Mouse (Mus musculus) embryonic fibroblast, embryonic 13.5 days (primary cell): ENCODE measurements around the gene Limk2. TPM values are rescaled to one million over a fixed set of nuclear protein-coding genes. Genes with fewer than 3 reads are reported as not detected.

Experiments
- H3K27ac ChIP-seq: 2 replicates; pipeline ENCODE4 v1.5.1; 2012; ENCODE audit warnings: low read length, control low read depth, inconsistent platforms; ENCODE audit not compliant: insufficient read depth
- H3K4me1 ChIP-seq: 2 replicates; pipeline ENCODE4 v1.6.1; 2011; ENCODE audit warnings: low read length; ENCODE audit not compliant: control insufficient read depth, insufficient read depth
- H3K4me3 ChIP-seq: 2 replicates; pipeline ENCODE4 v1.5.1; 2011; ENCODE audit warnings: mild to moderate bottlenecking, control low read depth, low read length; ENCODE audit not compliant: insufficient read depth
- CTCF ChIP-seq: IDR thresholded peaks from 2 replicates; pipeline ENCODE4 v1.5.1; 2011; ENCODE audit warnings: mild to moderate bottlenecking, control low read depth, low read length, moderate library complexity, borderline replicate concordance; ENCODE audit not compliant: insufficient read depth
- POLR2A ChIP-seq: IDR thresholded peaks from 2 replicates; pipeline ENCODE4 v1.6.1; 2011; ENCODE audit warnings: low read depth, mild to moderate bottlenecking, control low read depth, low read length, moderate library complexity
- polyA plus RNA-seq: library from polyadenylated mRNA; stranded (reverse); fragments of >200 nt; gene quantifications from 2 replicates; pipeline ENCODE4 v1.2.4, GENCODE M21; 2011; ENCODE audit warnings: low read depth; ENCODE audit not compliant: missing spikeins, insufficient read length

Gene Limk2
- polyA plus RNA-seq, 1 experiment, result 58.3 TPM

DNA sequence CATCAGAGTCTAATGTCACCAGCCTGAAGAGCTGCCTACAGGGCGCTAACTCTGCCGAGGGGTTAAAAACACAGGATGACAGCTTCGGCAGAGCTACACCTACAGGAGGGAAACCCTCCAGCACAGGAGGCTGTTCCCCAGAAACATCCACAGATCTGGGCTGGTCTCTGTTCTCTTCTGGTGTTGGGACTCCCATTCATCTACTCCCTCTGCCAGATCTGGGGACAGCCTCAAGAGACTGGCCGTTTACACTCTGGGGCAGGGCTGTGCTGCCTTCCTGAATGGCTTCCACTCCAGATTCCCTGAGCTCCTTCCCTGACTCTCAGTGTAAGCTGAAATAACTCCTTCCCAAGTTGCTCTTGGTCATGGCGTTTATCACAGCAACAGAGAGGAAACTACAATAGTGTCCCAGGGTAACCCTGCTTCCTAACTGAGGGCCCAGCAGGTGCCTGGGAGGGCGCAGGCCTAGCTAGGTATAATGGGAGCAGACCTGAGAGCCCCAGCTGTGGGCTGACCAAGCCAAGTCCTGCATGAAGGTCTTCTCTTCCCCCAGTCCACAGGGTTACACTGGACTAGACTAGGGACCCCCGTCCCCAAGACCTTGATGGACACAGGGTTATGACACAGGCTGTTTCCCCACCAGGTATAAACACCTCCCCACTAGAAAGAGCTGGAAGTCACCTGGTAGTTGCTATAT, 37.2 kb downstream of the Limk2 start:
- peaks cover 17% of the 10 kb centered on the region for H3K4me1 ChIP-seq
- peak overlapping the region; percentile 25 for H3K27ac ChIP-seq
- peak overlapping the region; percentile 33 for H3K4me3 ChIP-seq
- TF ChIP-seq POLR2A (no peak), CTCF (no peak)

DNA sequence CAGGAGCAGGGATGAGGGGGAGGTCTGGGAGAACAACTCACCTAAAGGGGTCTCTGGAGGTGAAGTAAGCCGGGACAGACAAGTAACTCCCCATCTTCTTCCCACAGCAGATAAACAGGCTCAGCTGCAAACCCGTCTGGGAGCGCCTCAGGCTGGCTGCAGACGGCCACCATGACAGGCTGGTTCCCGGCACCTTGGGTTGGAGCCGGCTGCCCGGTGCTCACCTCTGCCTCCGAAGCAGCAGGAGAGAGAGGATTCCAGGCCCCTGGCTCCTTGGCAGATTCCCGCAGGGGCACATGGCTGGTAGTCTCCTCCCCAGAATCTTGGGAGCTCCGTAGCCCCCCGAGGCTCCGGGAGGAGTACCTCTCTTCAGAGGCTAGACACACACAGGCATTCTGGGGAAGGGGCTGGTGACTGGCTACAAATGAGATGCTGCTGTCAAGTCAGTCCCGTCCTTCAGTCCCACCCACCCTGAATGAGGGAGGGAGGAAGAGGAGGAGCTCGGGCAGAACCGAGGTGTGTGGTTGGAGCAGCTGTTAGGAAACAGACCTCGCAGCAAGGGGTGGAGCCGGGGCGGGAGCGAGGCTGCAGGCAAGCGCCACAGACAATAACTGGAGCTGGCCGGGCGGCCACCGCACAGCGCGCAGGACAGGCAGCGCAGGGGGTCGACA, 37.9 kb downstream of the Limk2 start:
- TF ChIP-seq POLR2A (peak; percentile 91), CTCF (no peak)

DNA sequence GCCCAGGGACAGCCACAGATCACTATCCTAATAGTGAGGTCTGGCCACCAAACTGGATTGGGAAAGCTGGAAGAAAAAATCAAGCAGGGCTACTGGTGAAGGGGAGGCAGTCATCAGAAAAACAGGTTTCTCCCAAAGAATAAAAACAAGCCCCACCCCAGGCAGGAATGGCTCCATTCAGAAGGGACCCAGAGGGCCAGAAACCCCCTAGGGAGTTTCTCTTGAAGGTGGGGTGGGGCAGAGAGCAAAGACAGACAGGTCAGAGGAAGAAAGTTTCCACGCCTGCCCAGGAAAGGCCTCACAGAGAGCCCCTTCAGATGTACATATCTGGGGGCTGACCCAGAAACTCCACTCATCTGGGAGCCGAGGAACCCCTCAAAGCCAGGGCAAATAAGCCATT, 38.8 kb downstream of the Limk2 start:
- TF ChIP-seq CTCF (no peak), POLR2A (no peak)
- Histone ChIP-seq H3K27ac (peak overlapping the region; percentile 0; the same call in 1 of the 2 replicates), H3K4me1 (peaks cover 9% of the 10 kb centered on the region), H3K4me3 (peak overlapping the region; percentile 66)

More for the DNA sequence above, 37.9 kb downstream of the Limk2 start:
- Histone ChIP-seq H3K27ac (peak overlapping the region; percentile 25; the same call in 1 of the 2 replicates), H3K4me3 (peak overlapping the region; percentile 66), H3K4me1 (peaks cover 16% of the 10 kb centered on the region)

DNA sequence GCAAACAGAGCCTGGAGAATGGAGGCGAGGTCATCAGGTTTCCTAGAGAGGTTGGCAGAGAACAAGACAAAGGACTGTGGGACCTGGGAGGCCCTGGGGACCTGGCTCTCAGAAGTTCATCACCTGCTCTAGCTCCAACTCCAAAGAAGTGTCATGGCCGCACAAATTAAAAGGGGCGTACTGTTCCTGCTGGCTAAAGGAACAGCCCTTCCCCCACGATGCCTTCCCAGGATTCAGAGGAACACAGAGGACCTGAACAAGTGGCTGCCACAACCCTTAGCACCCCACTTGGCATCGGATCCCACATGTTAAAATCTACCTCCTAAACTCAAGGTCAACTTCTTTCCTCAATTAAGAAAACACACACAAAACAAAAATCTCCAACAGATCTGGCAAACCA, 39.5 kb downstream of the Limk2 start:
- H3K27ac ChIP-seq, result no peak overlapping the region
- peaks cover 8% of the 10 kb centered on the region for H3K4me1 ChIP-seq
- peak overlapping the region; percentile 66; the same call in 1 of the 2 replicates for H3K4me3 ChIP-seq
- TF ChIP-seq CTCF (no peak), POLR2A (no peak)

DNA sequence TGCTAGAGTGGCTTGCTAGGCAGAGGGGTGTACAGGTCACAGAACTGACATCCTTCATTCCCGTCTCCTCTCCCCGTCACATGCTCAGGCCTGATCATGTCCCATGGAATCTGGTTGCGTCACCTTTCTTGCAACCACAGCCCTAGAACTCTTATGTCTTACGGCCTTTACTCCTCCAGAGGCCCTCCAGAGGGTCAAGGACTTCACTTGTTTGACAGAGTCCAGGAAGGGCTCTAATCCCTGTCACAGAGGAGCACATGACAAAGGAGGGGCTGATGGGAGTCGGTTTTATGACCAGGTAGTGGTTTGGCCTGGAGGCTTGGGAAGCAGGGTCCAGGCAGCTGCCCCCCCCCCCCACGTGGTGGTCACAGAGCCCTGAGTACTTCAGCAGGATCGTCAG, 40.0 kb downstream of the Limk2 start:
- Histone ChIP-seq H3K4me3 (0 out of 2 replicates have a peak overlapping the region, but pooled peaks have one; percentile 3), H3K27ac (no peak overlapping the region), H3K4me1 (peaks cover 8% of the 10 kb centered on the region)
- TF ChIP-seq POLR2A, result no peak

DNA sequence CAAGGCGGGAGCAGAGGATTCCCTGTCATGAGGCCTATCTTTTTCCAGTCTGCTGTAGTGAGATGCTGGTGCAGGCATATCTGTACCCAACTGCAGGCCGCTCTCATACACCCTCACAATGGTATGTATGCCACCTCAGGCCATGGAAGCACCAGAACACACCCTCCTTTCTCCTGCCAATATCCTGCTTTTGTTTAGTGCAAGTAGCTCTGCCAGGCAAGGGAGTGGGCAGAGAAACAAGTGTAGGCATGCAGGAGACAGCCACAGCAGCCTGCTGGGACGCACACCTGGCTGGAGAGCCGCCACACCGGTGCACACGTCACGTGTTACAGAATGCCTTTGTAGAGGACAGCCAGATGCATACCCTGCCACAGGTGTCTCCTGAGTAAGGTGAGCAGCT, 42.6 kb downstream of the Limk2 start:
- no peak overlapping the region for H3K27ac ChIP-seq
- no peak for TF ChIP-seq POLR2A
- H3K4me3 ChIP-seq, result no peak overlapping the region
- H3K4me1 ChIP-seq, result no peaks in the 10 kb centered on the region; the same call in 1 of the 2 replicates

DNA sequence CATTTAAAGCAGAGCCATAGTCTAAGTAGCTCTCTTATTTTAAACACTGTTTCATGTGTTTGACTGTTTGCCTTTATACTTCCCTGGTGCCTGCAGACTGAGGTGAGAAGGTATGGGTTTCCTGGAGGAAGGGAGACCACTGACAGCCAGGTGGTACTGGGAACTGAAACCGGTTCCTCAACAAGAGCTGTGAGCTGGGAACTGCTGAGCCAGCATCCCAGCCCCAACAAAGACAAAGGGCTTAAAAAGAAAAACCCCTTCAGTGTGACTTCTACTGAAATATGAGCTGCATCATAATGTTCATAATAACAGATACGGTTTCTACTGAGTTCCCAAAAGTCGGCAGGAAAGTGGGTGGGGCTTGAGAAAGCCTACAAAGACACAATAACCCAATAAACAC, 46.1 kb downstream of the Limk2 start:
- no peak overlapping the region for H3K4me3 ChIP-seq
- no peaks in the 10 kb centered on the region for H3K4me1 ChIP-seq
- no peak overlapping the region for H3K27ac ChIP-seq
- TF ChIP-seq POLR2A (no peak), CTCF (no peak)

DNA sequence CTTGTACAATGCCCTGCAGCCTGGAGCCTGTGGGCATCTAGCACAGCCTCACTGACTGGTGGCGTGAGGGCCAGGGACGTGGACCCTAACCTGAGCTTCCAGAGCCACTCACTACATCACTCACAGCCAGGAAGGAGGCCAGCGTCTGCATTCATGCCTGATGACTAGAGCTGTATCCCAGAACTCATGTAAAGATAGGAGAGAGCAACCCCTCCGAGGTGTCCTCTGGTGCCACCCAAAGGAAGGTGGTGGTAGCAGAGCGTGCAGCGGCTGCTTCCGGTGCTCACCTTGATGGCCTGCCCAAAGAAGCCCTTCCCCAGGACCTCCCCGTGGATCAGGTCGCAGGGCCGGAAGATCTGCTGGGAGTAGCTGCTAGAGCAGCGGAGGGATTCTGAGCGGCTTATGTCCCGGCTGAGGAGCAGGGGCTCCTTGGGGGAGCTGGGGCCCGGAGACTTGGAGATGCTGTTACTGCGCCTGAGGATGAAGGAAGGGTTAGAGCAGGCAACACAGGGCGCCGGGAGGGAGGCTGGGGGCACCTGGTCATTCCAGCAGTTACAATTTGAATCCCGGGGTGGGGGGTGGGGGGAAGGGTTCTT, 55.9 kb downstream of the Limk2 start:
- Histone ChIP-seq H3K27ac (no peak overlapping the region), H3K4me3 (no peak overlapping the region), H3K4me1 (peaks cover 14% of the 10 kb centered on the region)
- TF ChIP-seq POLR2A, result no peak
- peak; percentile 33; the same call in 1 of the 2 replicates for TF ChIP-seq CTCF

DNA sequence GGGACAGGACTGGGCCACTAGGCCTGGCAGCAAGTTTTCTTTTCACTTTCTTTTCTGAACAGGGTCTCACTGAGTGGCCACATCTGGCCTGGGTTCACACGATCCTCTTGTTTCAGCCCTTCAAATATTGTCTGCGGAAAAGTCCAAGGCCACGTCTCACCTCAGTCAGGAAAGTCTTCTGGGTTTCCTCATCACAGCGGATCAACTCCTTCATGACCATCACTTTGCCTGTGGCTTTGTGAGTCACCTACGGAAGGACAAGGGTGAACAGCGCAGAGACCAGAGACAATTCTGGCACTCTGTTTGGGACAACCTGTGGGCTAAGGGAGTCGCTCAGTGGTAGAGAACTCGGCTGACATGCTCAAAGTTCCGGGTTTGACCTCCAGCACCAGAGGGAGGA, 56.9 kb downstream of the Limk2 start:
- Histone ChIP-seq H3K4me3 (no peak overlapping the region), H3K27ac (no peak overlapping the region), H3K4me1 (peaks cover 14% of the 10 kb centered on the region)
- TF ChIP-seq CTCF (no peak), POLR2A (no peak)

DNA sequence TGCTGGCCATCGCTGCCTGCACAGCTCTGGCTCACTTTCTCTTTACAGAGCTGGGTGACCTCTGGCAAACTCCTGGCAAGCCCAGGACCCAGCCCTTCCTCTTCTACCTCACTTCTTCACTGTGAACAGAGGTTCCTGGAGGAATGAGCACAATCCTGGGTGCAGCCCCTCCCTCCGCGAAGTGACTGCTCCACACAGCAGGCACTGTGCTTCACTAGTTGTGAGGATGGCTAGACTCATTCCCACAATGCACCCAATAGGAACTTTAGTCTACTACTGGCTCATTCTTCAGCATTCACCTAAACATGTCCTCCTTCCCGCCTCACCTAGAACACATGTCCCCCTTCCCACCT, 59.7 kb downstream of the Limk2 start:
- TF ChIP-seq CTCF (no peak), POLR2A (no peak)
- H3K4me1 ChIP-seq, result peaks cover 14% of the 10 kb centered on the region
- peak overlapping the region; percentile 50 for H3K27ac ChIP-seq
- H3K4me3 ChIP-seq, result no peak overlapping the region
